Mouse (Mus musculus): ENCODE measurements around the gene Rnf213.

DNA sequence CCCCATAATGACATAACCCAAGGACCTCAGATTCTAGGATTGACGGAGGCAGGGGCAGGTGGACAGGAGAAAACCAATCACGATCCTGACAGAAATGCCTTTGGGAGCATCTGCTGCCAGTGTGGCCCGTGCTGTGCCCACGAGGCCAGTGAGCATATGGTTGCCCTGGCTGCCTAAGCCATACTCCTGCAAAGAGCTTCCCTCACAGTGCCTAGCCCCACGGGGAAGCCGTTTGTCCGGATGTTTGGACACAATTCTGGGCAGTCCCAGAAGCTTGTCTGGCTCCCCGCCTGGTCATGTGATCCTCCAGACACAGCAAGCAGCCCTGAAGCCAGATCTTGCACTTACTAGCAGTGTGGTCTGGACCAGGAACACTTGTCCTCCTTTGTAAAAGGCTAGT lies 129.9 kb downstream of the Rnf213 start:
- TF ChIP-seq USF1 (IDR thresholded peaks at IDR 0.05; ENCODE audit: low read depth) (peak; percentile 2), MAX (IDR thresholded peaks at IDR 0.05; ENCODE audit: low read depth) (no peak), POLR2A (IDR thresholded peaks at IDR 0.05; ENCODE audit: insufficient read length, low read depth) (no peak)
